Mouse (Mus musculus) G1E (cell line): ENCODE results near the gene Sec22b. TPM values are rescaled to one million over a fixed set of nuclear protein-coding genes. Genes with fewer than 3 reads are reported as not detected.

Experiments
- ATAC-seq: 2 replicates; pipeline ENCODE4 v1.8.0; 2016; ENCODE audit warnings: mild to moderate bottlenecking; ENCODE audit not compliant: insufficient number of reproducible peaks, poor library complexity, low FRiP score, severe bottlenecking; ENCODE audit errors: extremely low read depth
- DNase-seq: peaks from one replicate; pipeline ENCODE4 v3.0.0; 2012; ENCODE audit warnings: low spot score
- H3K27me3 ChIP-seq: 2 replicates; pipeline ENCODE4 v1.6.1; 2012; ENCODE audit warnings: mild to moderate bottlenecking, low read length, inconsistent platforms; ENCODE audit not compliant: insufficient read depth
- H3K36me3 ChIP-seq: replicated peaks from 2 replicates; pipeline ENCODE3; 2012; ENCODE audit warnings: mild to moderate bottlenecking, inconsistent platforms
- H3K4me1 ChIP-seq: 2 replicates; pipeline ENCODE4 v1.6.1; 2012; ENCODE audit warnings: low read depth, low read length, inconsistent platforms, mixed read lengths; ENCODE audit not compliant: insufficient read depth
- H3K4me3 ChIP-seq: 2 replicates; pipeline ENCODE4 v1.5.1; 2012; ENCODE audit warnings: low read depth, mild to moderate bottlenecking, inconsistent platforms, low read length, moderate library complexity, mixed read lengths
- H3K9me3 ChIP-seq: replicated peaks from 2 replicates; pipeline ENCODE4 v1.6.1; 2012; ENCODE audit warnings: inconsistent platforms
- CTCF ChIP-seq: IDR thresholded peaks from 2 replicates; pipeline ENCODE4 v1.5.1; 2012; ENCODE audit warnings: low read depth, low read length, inconsistent platforms, mixed read lengths
- GATA1 ChIP-seq: IDR thresholded peaks from 2 replicates; pipeline ENCODE4 v1.6.1; 2012; ENCODE audit warnings: borderline replicate concordance, low read length, inconsistent platforms, mixed read lengths
- GATA2 ChIP-seq: IDR thresholded peaks from 2 replicates; pipeline ENCODE4 v1.6.1; 2012; ENCODE audit warnings: low read depth, low read length, inconsistent platforms, borderline replicate concordance
- POLR2AphosphoS5 ChIP-seq: IDR thresholded peaks from 2 replicates; pipeline ENCODE4 v1.6.1; 2012; ENCODE audit warnings: low read depth, low read length, inconsistent platforms; ENCODE audit not compliant: insufficient replicate concordance
- TAL1 ChIP-seq: conservative IDR thresholded peaks from 2 replicates; pipeline ENCODE4 v1.6.1; 2012; ENCODE audit warnings: low read depth, low read length, inconsistent platforms, mixed read lengths
- polyA plus RNA-seq: library from polyadenylated mRNA; stranded (reverse); fragments of >175 nt; gene quantifications from 2 replicates; pipeline ENCODE4 v1.2.3, GENCODE M21; 2012
- total RNA-seq, 2 experiments: library from RNA; stranded (forward) in 1 of 2; stranded (reverse) in 1 of 2; fragments of 200-1000 nt in 1 of 2; fragments of >200 nt in 1 of 2; fragmentation: Nextera tagmentation in 1 of 2; gene quantifications; 2 replicates each; pipeline ENCODE4 v1.2.3; 2014 to 2017

The Sec22b gene
- total and polyA plus RNA-seq, 3 experiments = 58.3 to 79.6 (median 78.3) TPM

- H3K27me3 ChIP-seq = no peaks in the 10 kb centered on the region
- DNase-seq (no peak), ATAC-seq (no peak)
- H3K4me1 ChIP-seq = no peaks in the 10 kb centered on the region
- peaks cover 46% of the 10 kb centered on the region for H3K36me3 ChIP-seq
- H3K9me3 ChIP-seq = no peaks in the 10 kb centered on the region
- H3K4me3 ChIP-seq = no peak overlapping the region
- no peak for TF ChIP-seq CTCF
- TF ChIP-seq TAL1 = no peak
- TF ChIP-seq GATA2 = no peak
- TF ChIP-seq GATA1 = no peak
- no peak for TF ChIP-seq POLR2AphosphoS5
Measured at GRCm38 (mm10) chr3:97925246-97925645, 24.3 kb downstream of the Sec22b start.

- Histone ChIP-seq H3K4me3 (no peak overlapping the region), H3K27me3 (no peaks in the 10 kb centered on the region), H3K9me3 (no peaks in the 10 kb centered on the region), H3K36me3 (peaks cover 30% of the 10 kb centered on the region), H3K4me1 (no peaks in the 10 kb centered on the region)
- no peak; the same call in 1 of the 2 replicates for ATAC-seq
- no peak for DNase-seq
- TF ChIP-seq GATA1 = no peak
- TF ChIP-seq CTCF = no peak
- TF ChIP-seq TAL1 = no peak
- TF ChIP-seq GATA2 = no peak
- no peak for TF ChIP-seq POLR2AphosphoS5
Measured at GRCm38 (mm10) chr3:97927322-97927721, 26.3 kb downstream of the Sec22b start.

GRCm38 (mm10) chr3:97928968-97929858, 28.2 kb downstream of the Sec22b start:
- no peak; the same call in 1 of the 2 replicates for ATAC-seq
- peaks cover 13% of the 10 kb centered on the region for H3K36me3 ChIP-seq
- DNase-seq = no peak
- no peaks in the 10 kb centered on the region for H3K4me1 ChIP-seq
- H3K9me3 ChIP-seq = no peaks in the 10 kb centered on the region
- H3K27me3 ChIP-seq = no peaks in the 10 kb centered on the region
- TF ChIP-seq GATA2 (no peak), GATA1 (no peak), CTCF (no peak), TAL1 (no peak), POLR2AphosphoS5 (no peak)
- H3K4me3 ChIP-seq = no peak overlapping the region

GRCm38 (mm10) chr3:97930141-97930786, 29.3 kb downstream of the Sec22b start:
- ATAC-seq (no peak), DNase-seq (no peak)
- TF ChIP-seq GATA1 = no peak
- TF ChIP-seq GATA2 = no peak
- TF ChIP-seq POLR2AphosphoS5 = no peak
- no peak for TF ChIP-seq CTCF
- TF ChIP-seq TAL1 = no peak
- H3K4me1 ChIP-seq = no peaks in the 10 kb centered on the region
- H3K36me3 ChIP-seq = peaks cover 6% of the 10 kb centered on the region
- no peaks in the 10 kb centered on the region for H3K9me3 ChIP-seq
- H3K27me3 ChIP-seq = no peaks in the 10 kb centered on the region
- no peak overlapping the region for H3K4me3 ChIP-seq

- H3K9me3 ChIP-seq = no peaks in the 10 kb centered on the region
- H3K4me3 ChIP-seq = no peak overlapping the region
- no peak for DNase-seq
- H3K36me3 ChIP-seq = peaks cover 4% of the 10 kb centered on the region
- no peaks in the 10 kb centered on the region for H3K27me3 ChIP-seq
- H3K4me1 ChIP-seq = no peaks in the 10 kb centered on the region
- TF ChIP-seq TAL1 (no peak), POLR2AphosphoS5 (no peak), GATA1 (no peak), GATA2 (no peak), CTCF (no peak)
- ATAC-seq = no peak
Measured at GRCm38 (mm10) chr3:97930787-97931158, 29.8 kb downstream of the Sec22b start.

GRCm38 (mm10) chr3:97931310-97931885, 30.4 kb downstream of the Sec22b start:
- Histone ChIP-seq H3K27me3 (no peaks in the 10 kb centered on the region), H3K36me3 (peaks cover 4% of the 10 kb centered on the region), H3K4me3 (no peak overlapping the region), H3K4me1 (no peaks in the 10 kb centered on the region), H3K9me3 (no peaks in the 10 kb centered on the region)
- TF ChIP-seq TAL1 = no peak
- TF ChIP-seq POLR2AphosphoS5 = no peak
- TF ChIP-seq GATA2 = no peak
- TF ChIP-seq CTCF = no peak
- TF ChIP-seq GATA1 = no peak
- DNase-seq (no peak), ATAC-seq (no peak)
